Mouse (Mus musculus) testis, adult 2 months (tissue): ENCODE results near the gene Tmem59. TPM values are rescaled to one million over a fixed set of nuclear protein-coding genes. Genes with fewer than 3 reads are reported as not detected.

Experiments
- H3K27ac ChIP-seq: fragments of 200-500 bp; 2 replicates; pipeline ENCODE4 v1.5.1; 2012; ENCODE audit warnings: low read depth, low read length; ENCODE audit not compliant: control insufficient read depth, insufficient read depth
- H3K27me3 ChIP-seq: fragments of 200-500 bp; 2 replicates; pipeline ENCODE4 v1.6.1; 2012; ENCODE audit warnings: mild to moderate bottlenecking, low read length, moderate library complexity; ENCODE audit not compliant: control insufficient read depth, insufficient read depth
- H3K36me3 ChIP-seq: fragments of 200-500 bp; 2 replicates; pipeline ENCODE4 v1.6.1; 2012; ENCODE audit warnings: mild to moderate bottlenecking, low read length; ENCODE audit not compliant: control insufficient read depth, insufficient read depth
- H3K4me1 ChIP-seq: fragments of 200-500 bp; 2 replicates; pipeline ENCODE4 v1.6.1; 2012; ENCODE audit warnings: low read length; ENCODE audit not compliant: control insufficient read depth, insufficient read depth
- H3K4me3 ChIP-seq: fragments of 200-500 bp; 2 replicates; pipeline ENCODE4 v1.5.1; 2012; ENCODE audit warnings: low read depth, mild to moderate bottlenecking, low read length, moderate library complexity, mixed read lengths; ENCODE audit not compliant: control insufficient read depth
- CTCF ChIP-seq: fragments of 200-500 bp; IDR thresholded peaks from 2 replicates; pipeline ENCODE4 v1.5.1; 2012; ENCODE audit warnings: low read depth, mild to moderate bottlenecking, inconsistent platforms, low read length, moderate library complexity; ENCODE audit not compliant: control insufficient read depth, insufficient read depth, insufficient replicate concordance
- POLR2A ChIP-seq: fragments of 200-500 bp; IDR thresholded peaks from 2 replicates; pipeline ENCODE4 v1.6.1; 2012; ENCODE audit warnings: low read depth, mild to moderate bottlenecking, inconsistent platforms, low read length, moderate library complexity; ENCODE audit not compliant: control insufficient read depth
- polyA plus RNA-seq: library from polyadenylated mRNA; depleted of rRNA; stranded (reverse); fragments of >200 nt; gene quantifications from 2 replicates; pipeline ENCODE4 v1.2.3, GENCODE M21; 2012

Gene Tmem59
- polyA plus RNA-seq, 1 experiment = 92.8 TPM

- H3K4me3 ChIP-seq = no peak overlapping the region
These were observed 2.5 kb downstream of the Tmem59 start for GRCm38 (mm10) chr4:107180746-107181145.

DNA sequence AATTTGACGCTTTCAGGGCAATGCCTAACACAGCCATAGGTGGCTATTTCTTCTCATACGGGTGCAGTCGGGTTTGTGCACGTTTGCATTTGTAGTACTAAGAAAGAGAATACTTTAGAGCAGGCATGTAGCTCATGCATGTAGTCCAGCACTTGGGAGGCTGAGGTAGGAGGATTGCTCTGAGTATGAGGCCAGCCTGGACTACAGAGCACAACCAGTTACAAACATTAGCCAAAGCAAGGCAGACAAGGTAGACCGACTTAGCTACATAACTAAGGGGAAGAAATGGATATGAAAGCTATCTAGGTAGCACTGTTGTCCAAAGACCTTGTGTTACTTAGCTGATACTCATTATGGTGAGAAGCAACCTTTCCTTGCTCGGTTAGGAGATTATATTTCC lies 3.7 kb downstream of the Tmem59 start:
- peaks cover 2% of the 10 kb centered on the region for H3K4me1 ChIP-seq
- no peak overlapping the region for H3K27ac ChIP-seq
- no peak overlapping the region for H3K4me3 ChIP-seq
- no peaks in the 10 kb centered on the region for H3K36me3 ChIP-seq
- no peak for TF ChIP-seq CTCF
- TF ChIP-seq POLR2A = no peak
- no peaks in the 10 kb centered on the region for H3K27me3 ChIP-seq

More at GRCm38 (mm10) chr4:107180746-107181145, 2.5 kb downstream of the Tmem59 start:
- Histone ChIP-seq H3K27me3 (no peaks in the 10 kb centered on the region), H3K4me1 (peaks cover 2% of the 10 kb centered on the region), H3K36me3 (no peaks in the 10 kb centered on the region), H3K27ac (no peak overlapping the region)
- no peak for TF ChIP-seq POLR2A
- TF ChIP-seq CTCF = no peak

- Histone ChIP-seq H3K4me1 (no peaks in the 10 kb centered on the region; the same call in 1 of the 2 replicates), H3K27me3 (no peaks in the 10 kb centered on the region), H3K27ac (no peak overlapping the region), H3K4me3 (no peak overlapping the region), H3K36me3 (no peaks in the 10 kb centered on the region)
- TF ChIP-seq POLR2A = no peak
- no peak for TF ChIP-seq CTCF
These were observed 4.6 kb downstream of the Tmem59 start for GRCm38 (mm10) chr4:107182796-107183195.

- Histone ChIP-seq H3K27me3 (no peaks in the 10 kb centered on the region), H3K4me3 (no peak overlapping the region), H3K4me1 (no peaks in the 10 kb centered on the region; the same call in 1 of the 2 replicates), H3K27ac (no peak overlapping the region), H3K36me3 (no peaks in the 10 kb centered on the region)
- TF ChIP-seq POLR2A (no peak), CTCF (no peak)
These were observed 5.0 kb downstream of the Tmem59 start for GRCm38 (mm10) chr4:107183203-107183602.

- H3K4me3 ChIP-seq = no peak overlapping the region
- H3K36me3 ChIP-seq = no peaks in the 10 kb centered on the region; the same call in 1 of the 2 replicates
- H3K4me1 ChIP-seq = no peaks in the 10 kb centered on the region
- H3K27me3 ChIP-seq = no peaks in the 10 kb centered on the region
- TF ChIP-seq CTCF (no peak), POLR2A (no peak)
- no peak overlapping the region for H3K27ac ChIP-seq
These were observed 7.5 kb downstream of the Tmem59 start for GRCm38 (mm10) chr4:107185703-107186102.

GRCm38 (mm10) chr4:107193841-107194240 lies 15.6 kb downstream of the Tmem59 start:
- H3K36me3 ChIP-seq = peaks cover 1% of the 10 kb centered on the region; the same call in 1 of the 2 replicates
- no peak for TF ChIP-seq CTCF
- no peak for TF ChIP-seq POLR2A

GRCm38 (mm10) chr4:107196454-107196853 lies 18.3 kb downstream of the Tmem59 start:
- TF ChIP-seq POLR2A (no peak), CTCF (no peak)
- H3K27me3 ChIP-seq = no peaks in the 10 kb centered on the region
- no peak overlapping the region for H3K4me3 ChIP-seq
- peaks cover 1% of the 10 kb centered on the region; the same call in 1 of the 2 replicates for H3K36me3 ChIP-seq
- no peaks in the 10 kb centered on the region for H3K4me1 ChIP-seq
- H3K27ac ChIP-seq = no peak overlapping the region

More at GRCm38 (mm10) chr4:107193841-107194240, 15.6 kb downstream of the Tmem59 start:
- no peaks in the 10 kb centered on the region for H3K4me1 ChIP-seq
- H3K27me3 ChIP-seq = no peaks in the 10 kb centered on the region
- no peak overlapping the region for H3K4me3 ChIP-seq
- no peak overlapping the region for H3K27ac ChIP-seq
